Mouse (Mus musculus) liver, postnatal 0 days (tissue): ENCODE data around the gene Gramd4.

Experiments used
- CTCF ChIP-seq: sonication (generic); IDR thresholded peaks from 2 replicates; pipeline ENCODE4 v1.5.1; 2016; ENCODE audit warnings: antibody characterized with exemption, low read depth
- EP300 ChIP-seq: IDR thresholded peaks from 2 replicates; pipeline ENCODE4 v1.6.1; 2016; ENCODE audit warnings: antibody characterized with exemption, low read depth, mild to moderate bottlenecking

GRCm38 (mm10) chr15:86077934-86078333 is 20.4 kb downstream of the Gramd4 start:
- TF ChIP-seq CTCF (no peak), EP300 (no peak)
